Mouse (Mus musculus) gastrocnemius, postnatal 14 days (tissue): ENCODE results near the gene Il20ra. TPM values are rescaled to one million over a fixed set of nuclear protein-coding genes. Genes with fewer than 3 reads are reported as not detected.

ENCODE experiments used
- DNase-seq: peaks from one replicate; pipeline ENCODE4 v3.0.0; 2021; ENCODE audit warnings: mixed read lengths
- intact Hi-C: fragments of 180-260 bp; cut with DNase I; formaldehyde crosslinking; loops from one replicate; pipeline ENCODE4 v1.15.1; 2025; ENCODE audit warnings: low total_unique reads
- total RNA-seq, 2 experiments: library from RNA; stranded (reverse); gene quantifications; 2 replicates each; pipeline ENCODE4 v1.2.3; 2021

The Il20ra gene
- total RNA-seq, 2 experiments from 2014 or later = not detected

DNA sequence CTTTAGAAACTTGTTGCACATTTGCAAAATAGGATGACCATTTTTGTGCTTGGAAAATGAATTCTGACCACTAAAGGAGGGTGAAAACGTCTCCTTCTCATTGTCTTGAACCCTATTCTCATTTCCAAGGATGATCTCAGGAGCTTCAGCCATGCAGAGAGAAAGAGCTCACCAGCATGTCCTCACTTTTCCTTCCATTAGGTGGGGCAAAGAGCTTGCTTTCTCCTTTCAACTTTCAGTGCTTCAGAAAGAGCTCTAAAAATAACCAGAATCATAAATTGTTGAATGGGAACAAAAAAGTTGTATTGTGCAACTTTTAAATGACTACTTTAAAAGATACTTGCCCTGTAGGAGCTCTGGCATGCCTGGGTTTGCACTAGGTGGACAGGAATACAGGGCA is 33.3 kb downstream of the Il20ra start:
- intact Hi-C loops = no loop called here
- no peak for DNase-seq

DNA sequence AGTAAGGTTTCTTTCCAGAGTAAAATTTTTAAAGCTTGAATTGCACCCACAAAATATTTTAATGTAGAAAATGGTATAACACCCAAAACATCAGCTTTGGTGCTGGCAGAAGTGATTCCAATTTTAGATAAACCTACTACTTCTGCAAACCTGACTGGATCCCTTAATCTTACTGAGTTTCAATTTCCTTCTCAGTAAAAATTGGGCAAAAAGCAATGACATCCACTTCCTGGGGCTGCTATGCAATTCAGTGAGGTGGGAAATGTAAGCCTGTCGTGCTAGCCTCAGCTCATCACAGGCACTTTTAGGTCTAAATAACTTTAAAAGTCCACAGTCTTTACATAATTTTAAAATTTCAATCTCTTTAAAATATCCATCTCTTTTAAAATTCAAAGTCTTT is 33.8 kb downstream of the Il20ra start:
- intact Hi-C loops = no loop called here
- DNase-seq = no peak

DNA sequence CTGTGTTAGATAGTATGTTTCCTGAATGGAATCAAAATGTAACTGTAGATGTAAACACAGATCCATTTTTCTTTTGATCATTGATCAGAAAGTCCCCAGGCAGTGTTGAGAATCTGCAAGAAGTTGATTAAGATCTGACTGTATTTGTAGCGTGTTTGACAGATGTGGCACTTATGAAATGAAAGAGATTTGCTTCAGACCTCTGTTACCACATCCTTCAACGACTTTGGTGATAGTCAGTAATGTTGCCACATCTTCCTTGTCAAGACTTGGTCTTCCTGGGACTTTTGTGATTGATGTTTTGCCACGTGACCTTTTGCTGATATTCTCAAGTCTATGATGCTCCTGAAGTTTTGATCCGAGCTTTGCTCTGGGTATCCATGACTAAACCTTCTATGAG is 35.3 kb downstream of the Il20ra start:
- intact Hi-C loops = no loop called here
- DNase-seq = no peak

DNA sequence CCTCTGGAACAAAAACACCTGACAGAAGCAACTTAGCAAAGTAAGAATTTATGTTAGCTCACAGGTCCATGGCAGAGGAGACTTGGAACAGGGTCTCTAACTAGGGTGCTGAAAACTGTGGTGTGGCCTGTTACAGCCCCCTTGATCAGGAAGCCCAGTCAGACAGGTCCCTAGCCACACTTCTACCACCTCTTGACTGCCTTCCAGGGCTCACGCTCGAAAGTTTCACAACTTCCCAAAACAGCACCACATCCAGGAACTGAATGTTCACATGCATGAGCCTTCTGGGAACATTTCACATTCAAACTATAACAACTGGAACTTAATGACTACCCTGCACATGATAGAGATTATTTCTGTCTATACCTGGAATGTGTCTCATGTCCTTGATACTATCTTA is 53.1 kb downstream of the Il20ra start:
- no peak for DNase-seq
- intact Hi-C loops = no loop called here

DNA sequence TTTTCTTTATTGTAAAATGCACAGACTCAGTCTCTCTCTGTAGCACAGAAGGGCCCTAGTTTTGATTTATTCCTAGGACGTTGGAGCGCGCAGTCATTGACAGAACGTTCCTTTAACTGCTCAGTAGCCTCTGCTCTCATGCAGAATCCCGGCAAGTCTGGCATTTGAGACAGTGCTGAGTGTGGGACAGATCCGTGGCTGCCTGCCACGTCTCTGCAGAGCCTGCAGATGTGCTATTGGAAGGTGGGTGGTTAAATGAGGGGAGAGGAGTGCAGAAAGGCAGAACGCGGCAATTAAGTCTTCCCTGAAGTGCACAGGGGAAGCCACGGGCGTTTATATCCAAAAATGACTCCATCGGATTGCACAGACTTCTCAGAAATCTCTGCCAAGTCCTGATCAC is 66.7 kb downstream of the Il20ra start:
- no peak for DNase-seq
- intact Hi-C loops = no loop called here

DNA sequence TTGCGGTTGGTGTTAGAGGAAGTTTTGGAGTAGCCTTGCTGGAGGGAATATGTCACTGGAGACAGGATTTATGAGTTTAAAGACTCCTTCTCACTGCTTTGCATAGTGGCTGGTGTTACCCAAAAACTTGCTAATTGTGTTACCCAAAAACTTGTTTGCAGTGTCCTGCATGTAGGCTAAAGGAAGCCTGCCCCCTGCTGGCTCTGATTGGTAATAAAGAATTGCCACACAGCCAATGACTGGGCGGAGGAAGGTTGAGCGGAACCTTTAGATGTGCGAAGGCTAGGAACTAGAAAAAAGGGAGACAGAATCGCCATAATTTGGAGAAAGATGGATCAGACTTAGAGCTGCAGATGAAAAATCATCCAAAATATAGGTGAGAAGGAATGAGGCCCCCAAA is 69.0 kb downstream of the Il20ra start:
- intact Hi-C loops = no loop called here
- no peak for DNase-seq

DNA sequence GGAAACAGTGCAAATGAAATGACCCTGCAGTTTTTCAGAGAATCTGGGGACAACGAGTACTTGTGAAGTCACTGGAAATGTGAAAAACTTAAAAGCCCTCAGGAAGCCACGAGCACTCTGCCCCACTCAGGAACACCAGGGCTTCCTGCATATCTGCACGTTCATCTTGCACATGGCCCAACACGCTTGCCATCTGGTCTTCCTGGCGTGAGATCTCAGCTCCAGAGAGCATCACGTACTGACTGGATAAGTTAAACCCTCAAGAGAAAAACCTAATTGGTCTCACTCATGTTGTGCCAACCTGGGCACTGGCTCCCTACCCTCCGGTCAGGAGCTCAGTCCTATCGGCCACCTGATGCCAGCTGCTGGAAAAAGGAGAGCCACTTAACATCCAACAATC is 82.6 kb downstream of the Il20ra start:
- intact Hi-C loops = no loop called here
- DNase-seq = no peak

DNA sequence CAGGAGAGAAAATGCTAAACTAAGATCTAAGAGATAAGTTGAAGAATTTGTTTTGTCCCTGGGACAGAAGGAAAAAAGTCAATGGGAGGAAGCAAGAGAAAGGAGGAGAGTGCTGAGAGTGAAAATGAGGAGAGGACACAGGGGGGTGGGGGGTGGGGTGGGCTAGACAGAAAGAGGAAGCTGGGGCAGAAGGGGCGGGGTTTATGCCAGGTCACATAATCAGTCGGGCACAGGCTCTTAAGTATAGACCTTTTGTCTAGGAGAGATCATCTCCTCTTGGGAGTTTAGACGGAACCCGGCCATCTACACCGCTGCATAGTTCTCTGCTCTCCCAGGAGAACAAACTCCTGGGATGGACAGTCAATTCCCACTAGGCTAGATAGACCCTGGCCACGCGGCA is 90.6 kb downstream of the Il20ra start:
- intact Hi-C loops = no loop called here
- no peak for DNase-seq

DNA sequence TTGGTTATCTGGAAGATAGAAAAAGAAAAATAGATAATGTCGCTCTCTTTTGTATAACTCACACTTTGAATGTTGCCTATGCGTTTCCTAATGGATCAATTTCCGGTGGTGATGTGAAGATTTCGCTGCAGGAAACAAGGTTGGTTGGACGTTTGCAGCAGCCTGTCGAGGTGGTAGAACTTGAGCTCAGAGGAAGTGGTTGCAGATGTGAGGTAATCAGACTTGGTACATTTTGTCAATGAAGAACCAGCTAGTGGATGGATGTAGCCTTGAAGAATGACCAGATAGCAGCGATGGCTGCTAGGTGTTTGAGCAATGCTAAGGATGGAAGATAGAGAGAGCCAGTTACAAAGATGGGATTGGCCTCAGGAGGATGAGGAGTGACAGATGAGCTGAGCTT is 92.4 kb downstream of the Il20ra start:
- intact Hi-C loops = no loop called here
- no peak for DNase-seq

Other genes starting within 250 kb of the Il20ra start
- gene Ifngr1, start 120.6 kb upstream of the Il20ra start, total RNA-seq = 10 to 100 TPM; 30.3 to 46.9 TPM
- not detected for gene Il22ra2, start 90.6 kb upstream of the Il20ra start, total RNA-seq
- gene Slc35d3, start 138.9 kb downstream of the Il20ra start, total RNA-seq = not detected
- gene Pex7, start 195.1 kb downstream of the Il20ra start, total RNA-seq = 10 to 100 TPM; 14.3 to 14.4 TPM
- gene Map3k5, start 221.9 kb downstream of the Il20ra start, total RNA-seq = 1 to 10 TPM; 6.5 to 6.6 TPM